17 mouse cellular contexts compared by ENCODE assay signal in the genomic region with DNA sequence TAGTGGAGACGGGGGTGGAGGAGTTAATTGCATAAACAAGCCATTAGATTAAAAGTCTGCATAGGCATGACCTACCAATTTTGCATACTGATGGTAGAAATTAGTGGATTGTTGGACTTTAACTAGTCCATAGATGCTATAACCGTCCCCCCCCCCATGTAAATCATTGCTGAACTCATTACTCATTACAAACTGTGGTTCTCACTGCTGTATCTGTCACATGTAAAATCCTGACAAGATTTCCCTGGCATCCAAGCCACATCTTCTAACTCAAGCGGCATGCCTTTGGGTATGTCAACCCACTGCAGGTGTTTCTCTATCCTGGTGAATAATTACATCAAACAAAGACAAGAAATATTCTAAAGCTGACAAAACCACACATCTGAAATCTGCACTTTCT. TPM values are rescaled to one million over a fixed set of nuclear protein-coding genes. Genes with fewer than 3 reads are reported as not detected.
A peak's percentile ranks its signal among the peaks of the same experiment; 100 is the strongest.
DNase-seq lines count a peak whose midpoint lies in the region; ATAC-seq and TF ChIP-seq lines count a peak whose summit lies in the region.
"Had no signal": no experiment of that assay in that cellular context is flagged by ENCODE, and none has a peak within 500 bp of the region (broad histone marks: within the 10 kb centered on the region; RNA-seq: fewer than 3 reads in every experiment).

No protein-coding gene starts in this region.

- H3K27ac ChIP-seq in kidney, embryonic 14.5 days (ENCODE audit: low read depth, low read length), result no peak overlapping the region
- H3K27ac ChIP-seq in kidney, postnatal 0 days, result no peak overlapping the region
- no peak overlapping the region for H3K27ac ChIP-seq in hindbrain, embryonic 13.5 days
- H3K27ac ChIP-seq: embryonic facial prominence, embryonic 12.5 days; forebrain, embryonic 15.5 days; heart, embryonic 10.5 days had no signal

- peak; percentile 12 for DNase-seq in kidney, adult 18-20 months
- peak; percentile 56 to 74 for DNase-seq in kidney, adult 8-10 months
- DNase-seq in kidney, postnatal 0 days (ENCODE audit: low spot score), result no peak
- peak; percentile 43 to 81 for DNase-seq in kidney, postnatal 36 days
- no peak for DNase-seq in testis, postnatal 14 days (ENCODE audit: low spot score)
- DNase-seq: adrenal gland, postnatal 14 days; cerebellum, adult 11-12 months; cerebellum, adult 9-10 months; cerebellum, postnatal 25 days; heart, adult 18-20 months; heart, postnatal 10 days; heart, postnatal 4 days had no signal

- TF ChIP-seq CTCF in kidney, postnatal 0 days (IDR thresholded peaks at IDR 0.05; ENCODE audit: low read depth), result no peak

- no peaks in the 10 kb centered on the region for H3K27me3 ChIP-seq in kidney, embryonic 14.5 days (ENCODE audit: control insufficient read depth, insufficient read depth, low read length)
- no peaks in the 10 kb centered on the region for H3K27me3 ChIP-seq in kidney, postnatal 0 days (ENCODE audit: insufficient read depth, low read length)
- peaks cover 11% of the 10 kb centered on the region; the same call in 1 of the 2 replicates for H3K27me3 ChIP-seq in hindbrain, embryonic 13.5 days
- H3K27me3 ChIP-seq: embryonic facial prominence, embryonic 12.5 days; forebrain, embryonic 15.5 days had no signal

- ATAC-seq in kidney, embryonic 14.5 days (ENCODE audit: low FRiP score, low TSS enrichment), result no peak
- ATAC-seq in kidney, postnatal 0 days (replicated peaks; ENCODE audit: low FRiP score, low read depth), result peak; percentile 68
- ATAC-seq in hindbrain, embryonic 13.5 days (ENCODE audit: low FRiP score), result no peak
- ATAC-seq: forebrain, embryonic 15.5 days had no signal

- H3K9ac ChIP-seq in kidney, embryonic 14.5 days (ENCODE audit: low read depth, low read length), result no peak overlapping the region
- H3K9ac ChIP-seq in kidney, postnatal 0 days (ENCODE audit: low read depth, low read length), result no peak overlapping the region
- H3K9ac ChIP-seq in hindbrain, embryonic 13.5 days, result no peak overlapping the region
- H3K9ac ChIP-seq: embryonic facial prominence, embryonic 12.5 days; forebrain, embryonic 15.5 days had no signal

- H3K4me3 ChIP-seq in kidney, embryonic 14.5 days (ENCODE audit: low read length), result no peak overlapping the region
- no peak overlapping the region for H3K4me3 ChIP-seq in kidney, postnatal 0 days (replicated peaks; ENCODE audit: low read depth, low read length)
- no peak overlapping the region for H3K4me3 ChIP-seq in hindbrain, embryonic 13.5 days
- H3K4me3 ChIP-seq: embryonic facial prominence, embryonic 12.5 days; forebrain, embryonic 15.5 days; heart, embryonic 10.5 days had no signal

- WGBS in kidney, embryonic 14.5 days, result 84% methylated on average over 3 of the region's 3 CpGs
- 69% methylated on average over 3 of the region's 3 CpGs for WGBS in kidney, postnatal 0 days
- 82% methylated on average over 3 of the region's 3 CpGs for WGBS in hindbrain, embryonic 13.5 days

- no peak overlapping the region for H3K4me2 ChIP-seq in kidney, embryonic 14.5 days (replicated peaks; ENCODE audit: low read depth, low read length)
- no peak overlapping the region for H3K4me2 ChIP-seq in kidney, postnatal 0 days (ENCODE audit: low read length)
- H3K4me2 ChIP-seq in hindbrain, embryonic 13.5 days, result no peak overlapping the region
- H3K4me2 ChIP-seq: embryonic facial prominence, embryonic 12.5 days; forebrain, embryonic 15.5 days had no signal

- H3K9me3 ChIP-seq in kidney, embryonic 14.5 days (ENCODE audit: control insufficient read depth, low read length), result no peaks in the 10 kb centered on the region
- H3K9me3 ChIP-seq in kidney, postnatal 0 days (replicated peaks; ENCODE audit: low read length), result no peaks in the 10 kb centered on the region
- no peaks in the 10 kb centered on the region for H3K9me3 ChIP-seq in hindbrain, embryonic 13.5 days
- H3K9me3 ChIP-seq: embryonic facial prominence, embryonic 12.5 days; forebrain, embryonic 15.5 days; heart, embryonic 10.5 days had no signal

- no peaks in the 10 kb centered on the region; the same call in 1 of the 2 replicates for H3K4me1 ChIP-seq in kidney, embryonic 14.5 days (ENCODE audit: control insufficient read depth, insufficient read depth, low read length)
- no peaks in the 10 kb centered on the region for H3K4me1 ChIP-seq in kidney, postnatal 0 days (replicated peaks; ENCODE audit: insufficient read depth, low read length)
- H3K4me1 ChIP-seq in hindbrain, embryonic 13.5 days (replicated peaks), result peaks cover 21% of the 10 kb centered on the region
- H3K4me1 ChIP-seq: heart, embryonic 10.5 days had no signal

- H3K36me3 ChIP-seq in kidney, embryonic 14.5 days (ENCODE audit: control insufficient read depth, insufficient read depth, low read length), result no peaks in the 10 kb centered on the region
- H3K36me3 ChIP-seq in kidney, postnatal 0 days (ENCODE audit: insufficient read depth, low read length), result no peaks in the 10 kb centered on the region
- no peaks in the 10 kb centered on the region for H3K36me3 ChIP-seq in hindbrain, embryonic 13.5 days
- H3K36me3 ChIP-seq: embryonic facial prominence, embryonic 12.5 days; forebrain, embryonic 15.5 days; heart, embryonic 10.5 days had no signal

RNA-seq across cellular contexts. Expression of gene Fzd1, which starts 26.8 kb away (rescaled TPM):
- polyA plus RNA-seq in kidney, embryonic 14.5 days (2014; fragmentation: Nextera tagmentation; extraction: Ambion mirVana), result 29.6 and 44.7 TPM in 2 replicates
- polyA plus RNA-seq in kidney, postnatal 0 days (2015; fragmentation: Nextera tagmentation; extraction: Ambion mirVana), result 35.6 and 41.8 TPM in 2 replicates
- 10.0 and 10.3 TPM in 2 replicates for polyA plus RNA-seq in hindbrain, embryonic 13.5 days (2015; fragmentation: Nextera tagmentation; extraction: Ambion mirVana)

Comparison
In these comparisons a context has a peak if more than half of its experiments do, and no peak if none do; other contexts are left out.
1. DNase-seq: peak in kidney, adult 18-20 months (single experiment), kidney, adult 8-10 months (2 of 2) and kidney, postnatal 36 days (2 of 2); none in kidney, postnatal 0 days (single experiment) and testis, postnatal 14 days (single experiment).